Mouse (Mus musculus) urinary bladder, postnatal 10 days (tissue): Measurements from ENCODE around the gene Rad50.

Source experiments
- DNase-seq: peaks from one replicate; pipeline ENCODE4 v3.0.0; 2022; ENCODE audit warnings: low spot score

The Rad50 gene

GRCm38 (mm10) chr11:53634556-53634955 is 72.6 kb downstream of the Rad50 start, which contains the start of gene Il13:
TSS of gene Il13 (minus strand) at chr11:53634702.
- no peak for DNase-seq

DNA sequence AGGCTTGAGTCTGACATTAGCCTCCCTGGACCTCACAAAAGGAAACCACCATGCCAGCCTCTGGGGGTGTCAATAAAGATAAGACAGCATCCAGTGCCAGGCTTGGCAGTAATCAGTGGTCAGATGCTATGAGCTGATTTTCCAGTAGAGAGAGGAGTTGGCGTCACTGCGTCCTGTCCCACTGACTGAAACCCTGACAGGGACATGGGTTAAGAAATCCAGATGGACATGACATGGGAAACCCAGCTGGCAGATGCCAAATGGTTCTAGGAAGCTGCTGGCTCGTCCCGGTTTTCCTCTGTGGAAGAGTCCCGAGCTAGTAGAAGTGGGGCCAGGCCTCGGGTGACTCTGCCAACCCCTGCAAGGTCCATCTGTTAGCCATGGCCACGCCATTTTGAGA is 73.5 kb downstream of the Rad50 start:
- DNase-seq: no peak

DNA sequence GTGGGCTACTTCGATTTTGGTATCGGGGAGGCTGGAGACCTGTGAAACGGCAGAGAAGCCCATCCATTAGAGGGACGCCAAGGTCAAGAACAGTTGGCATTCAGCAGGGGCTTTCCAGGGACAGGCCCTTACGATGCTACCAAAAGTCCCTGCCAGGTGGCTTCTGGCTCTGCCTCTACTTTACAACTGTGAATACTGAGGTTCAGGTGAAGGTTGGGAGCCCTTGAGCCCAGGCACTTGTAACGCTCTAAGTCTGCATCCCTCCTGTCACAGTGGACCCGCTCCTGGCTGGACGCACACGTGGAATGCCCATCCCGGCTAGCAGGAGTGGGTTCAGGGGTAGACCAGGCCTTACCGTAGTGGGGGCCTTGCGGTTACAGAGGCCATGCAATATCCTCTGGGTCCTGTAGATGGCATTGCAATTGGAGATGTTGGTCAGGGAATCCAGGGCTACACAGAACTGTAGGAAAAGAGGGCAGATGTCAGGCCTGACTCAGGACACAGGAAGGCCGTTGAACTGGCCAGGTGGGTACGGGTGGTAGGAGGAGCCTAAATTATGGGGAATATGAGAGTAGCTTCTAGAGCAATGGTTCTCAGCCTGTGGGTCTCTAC is 74.9 kb downstream of the Rad50 start:
- no peak for DNase-seq

DNA sequence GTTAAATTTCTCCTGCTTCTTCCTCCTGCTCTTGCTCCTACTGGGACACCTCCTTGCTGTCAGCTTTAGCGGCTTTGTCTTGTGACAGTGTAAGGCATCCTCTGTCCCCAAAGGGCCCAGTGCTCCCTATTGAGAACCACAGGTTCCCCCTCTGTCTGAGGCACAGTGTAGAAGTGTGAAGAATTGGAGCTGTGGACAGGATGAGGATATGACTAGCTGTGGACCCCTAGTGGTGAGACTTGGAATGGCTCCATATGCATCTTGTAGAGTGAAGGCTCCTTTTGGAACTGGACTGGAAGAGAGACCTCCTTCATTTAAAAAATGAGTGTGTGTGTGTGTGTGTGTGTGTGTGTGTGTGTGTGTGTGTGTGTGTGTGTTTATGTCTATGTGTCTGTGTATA is 79.3 kb downstream of the Rad50 start:
- DNase-seq: no peak

DNA sequence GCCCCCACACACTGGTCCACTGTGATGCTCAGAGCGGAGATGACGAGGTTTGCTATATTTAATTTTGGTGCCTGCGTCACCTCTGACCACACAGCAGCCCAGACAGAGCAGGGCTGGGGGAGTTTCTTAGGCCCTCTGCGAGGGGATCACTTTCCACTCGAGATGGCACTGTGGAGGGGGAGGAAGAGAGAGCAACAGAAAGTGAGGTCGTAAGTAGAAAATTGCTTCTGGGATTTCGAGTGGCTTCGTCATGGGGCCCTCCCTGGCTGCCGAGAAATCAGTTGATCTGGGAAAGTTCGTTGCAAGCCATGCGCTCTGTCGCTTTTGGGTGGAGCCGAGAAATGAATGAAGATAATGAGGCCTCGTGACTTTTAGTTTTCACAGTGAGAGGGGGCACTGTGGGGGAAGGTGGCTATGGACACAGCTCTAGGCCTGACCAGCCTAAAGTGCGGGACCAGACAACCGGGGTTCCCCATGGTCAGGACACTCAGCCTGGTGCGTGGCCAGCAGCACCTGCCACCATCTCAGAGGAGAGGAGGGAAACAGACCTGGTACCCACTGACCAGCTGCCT is 80.2 kb downstream of the Rad50 start:
- DNase-seq: no peak

DNA sequence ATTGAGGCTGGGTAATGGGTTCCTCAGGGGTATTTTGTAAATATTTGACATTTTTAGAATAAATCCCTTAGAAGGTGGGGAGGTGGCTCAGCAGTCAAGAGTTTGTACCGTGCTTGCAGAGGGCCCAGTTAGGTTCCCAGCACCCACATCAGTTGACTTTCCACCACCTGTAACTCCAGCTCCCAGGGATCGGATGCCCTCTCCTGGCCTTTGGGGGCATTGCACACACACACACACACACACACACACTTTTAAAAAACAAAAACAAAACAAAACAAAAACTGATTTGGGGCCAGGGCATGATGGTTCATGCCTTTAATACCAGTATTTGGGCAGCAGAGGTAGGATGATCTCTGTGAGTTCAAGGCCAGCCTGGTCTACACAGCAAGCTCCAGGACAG is 83.0 kb downstream of the Rad50 start:
- no peak for DNase-seq

- DNase-seq: no peak
These were observed 83.5 kb downstream of the Rad50 start for GRCm38 (mm10) chr11:53623573-53623972.

GRCm38 (mm10) chr11:53622440-53622806 is 84.7 kb downstream of the Rad50 start:
- no peak for DNase-seq

- no peak for DNase-seq
These were observed 85.3 kb downstream of the Rad50 start for GRCm38 (mm10) chr11:53621582-53622439.

DNA sequence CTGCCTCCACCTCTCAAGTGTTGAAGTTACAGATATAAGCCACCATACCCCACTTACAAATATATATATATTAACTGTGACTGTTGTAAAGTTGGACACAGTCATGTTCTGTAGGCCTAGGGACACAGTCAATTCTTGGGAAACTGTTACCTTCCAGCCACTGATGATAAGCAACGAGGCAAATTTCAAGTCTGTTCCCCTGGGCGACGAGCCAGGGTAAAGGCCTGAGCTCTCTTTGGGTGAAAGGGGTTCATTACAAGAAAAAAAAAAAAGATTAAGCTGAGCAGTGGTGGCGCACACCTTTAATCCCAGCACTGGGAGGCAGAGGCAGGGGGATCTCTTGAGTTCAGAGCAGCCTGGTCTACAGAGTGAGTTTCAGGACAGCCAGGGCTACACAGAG is 87.0 kb downstream of the Rad50 start:
- no peak for DNase-seq

GRCm38 (mm10) chr11:53619428-53619827 is 87.7 kb downstream of the Rad50 start:
- no peak for DNase-seq

- DNase-seq: no peak
These were observed 88.4 kb downstream of the Rad50 start, which contains the start of gene Il4 for GRCm38 (mm10) chr11:53618619-53619198. TSS of gene Il4 (minus strand) at chr11:53618669.

GRCm38 (mm10) chr11:53617562-53618109 is 89.5 kb downstream of the Rad50 start:
- no peak for DNase-seq

GRCm38 (mm10) chr11:53616748-53617558 is 90.2 kb downstream of the Rad50 start:
- DNase-seq: no peak

- no peak for DNase-seq
These were observed 91.5 kb downstream of the Rad50 start for GRCm38 (mm10) chr11:53615575-53615974.

GRCm38 (mm10) chr11:53615172-53615571 is 91.9 kb downstream of the Rad50 start:
- DNase-seq: no peak

DNA sequence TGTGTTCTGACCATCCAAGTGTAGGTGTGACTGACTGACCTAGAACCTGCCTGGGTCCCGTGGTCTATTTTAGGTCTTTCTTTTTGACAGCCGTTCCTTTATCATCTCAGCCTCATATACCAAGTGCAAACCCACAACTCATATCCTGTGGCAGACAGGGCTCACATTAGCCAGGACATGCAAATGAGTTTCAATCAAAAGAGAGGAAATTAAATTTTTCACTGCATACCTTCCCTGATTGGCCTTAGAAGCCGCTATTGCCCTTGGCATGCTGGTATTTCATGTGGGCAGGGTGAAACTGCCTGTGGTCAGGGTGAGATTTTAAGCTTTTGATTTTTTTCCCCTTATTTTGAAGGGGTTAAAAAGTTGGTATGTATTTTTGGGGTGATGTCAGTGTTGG is 97.4 kb downstream of the Rad50 start:
- no peak for DNase-seq

- DNase-seq: no peak
These were observed 97.9 kb downstream of the Rad50 start for GRCm38 (mm10) chr11:53609231-53609630.

DNA sequence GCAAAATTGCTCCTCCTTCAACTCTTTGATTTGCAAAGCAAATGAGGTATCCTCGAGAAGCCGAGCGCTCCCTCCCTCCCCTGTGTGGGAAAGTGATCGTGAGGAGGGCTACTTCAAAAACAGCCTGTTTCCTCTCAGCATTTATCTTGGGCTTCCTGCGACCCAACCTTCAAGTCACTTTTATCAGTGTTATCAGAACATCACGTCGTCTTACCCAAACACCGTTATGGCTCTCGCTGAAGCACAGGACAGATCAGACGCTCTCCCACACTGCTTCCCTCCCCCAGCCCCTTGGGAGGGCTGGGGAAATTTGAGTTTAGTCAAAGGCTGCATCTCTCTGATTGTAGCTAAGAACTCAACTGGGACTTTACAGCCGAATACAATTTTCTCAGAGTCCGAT is 101.5 kb downstream of the Rad50 start:
- no peak for DNase-seq

GRCm38 (mm10) chr11:53604983-53605382 is 102.1 kb downstream of the Rad50 start:
- no peak for DNase-seq
